Mouse (Mus musculus) hindbrain, embryonic 16.5 days (tissue): Measurements from ENCODE around the gene Gpr156. TPM values are rescaled to one million over a fixed set of nuclear protein-coding genes. Genes with fewer than 3 reads are reported as not detected.
"Not testable (repeated sequence)": the region's sequence is repeated elsewhere in the genome, so short reads cannot be mapped to it uniquely, and the experiment has no call there.

Source experiments
- ATAC-seq: fragments of 200-750 bp; cut with Nextera tagmentation; 2 replicates; pipeline ENCODE4 v1.8.0; 2017; ENCODE audit warnings: moderate TSS enrichment, moderate library complexity
- H3K27ac ChIP-seq: fragments of 300-500 bp; sonication (generic); 2 replicates; pipeline ENCODE4 v1.5.1; 2014; ENCODE audit warnings: low read depth, mild to moderate bottlenecking, control low read depth, low read length, moderate library complexity
- H3K27me3 ChIP-seq: fragments of 300-500 bp; sonication (generic); replicated peaks from 2 replicates; pipeline ENCODE4 v1.6.1; 2014; ENCODE audit warnings: low read length; ENCODE audit not compliant: control insufficient read depth, insufficient read depth
- H3K36me3 ChIP-seq: fragments of 300-500 bp; sonication (generic); 2 replicates; pipeline ENCODE4 v1.6.1; 2014; ENCODE audit warnings: mild to moderate bottlenecking, low read length, moderate library complexity, mixed read lengths; ENCODE audit not compliant: control insufficient read depth, insufficient read depth
- H3K4me1 ChIP-seq: fragments of 300-500 bp; sonication (generic); 2 replicates; pipeline ENCODE4 v1.6.1; 2014; ENCODE audit warnings: low read depth, low read length; ENCODE audit not compliant: control insufficient read depth, insufficient read depth
- H3K4me2 ChIP-seq: fragments of 300-500 bp; sonication (generic); 2 replicates; pipeline ENCODE4 v1.6.1; 2014; ENCODE audit warnings: mild to moderate bottlenecking, low read length, control low read depth, moderate library complexity
- H3K4me3 ChIP-seq: fragments of 300-500 bp; sonication (generic); 2 replicates; pipeline ENCODE4 v1.5.1; 2014; ENCODE audit warnings: mild to moderate bottlenecking, low read length, control low read depth, moderate library complexity
- H3K9ac ChIP-seq: fragments of 300-500 bp; sonication (generic); 2 replicates; pipeline ENCODE4 v1.6.1; 2014; ENCODE audit warnings: low read depth, mild to moderate bottlenecking, control low read depth, low read length, moderate library complexity
- H3K9me3 ChIP-seq: fragments of 300-500 bp; sonication (generic); 2 replicates; pipeline ENCODE4 v1.6.1; 2014; ENCODE audit warnings: mild to moderate bottlenecking, low read length, moderate library complexity; ENCODE audit not compliant: control insufficient read depth
- WGBS: fragments of 180-500 bp; shearing (Covaris S2); extraction: QIAGEN DNeasy Blood & Tissue Kit; methylation state at CpG from one replicate; pipeline ENCODE4 v1.1.7; 2014; 5-methylcytosine and 5-hydroxymethylcytosine counted together
- polyA plus RNA-seq: library from polyadenylated mRNA; unstranded; fragments of >200 nt; fragmentation: Nextera tagmentation; extraction: Ambion mirVana; gene quantifications from 2 replicates; pipeline ENCODE4 v1.2.1, GENCODE M21; 2015

The Gpr156 gene
- polyA plus RNA-seq, 1 experiment from 2014 or later = 3.2 TPM

DNA sequence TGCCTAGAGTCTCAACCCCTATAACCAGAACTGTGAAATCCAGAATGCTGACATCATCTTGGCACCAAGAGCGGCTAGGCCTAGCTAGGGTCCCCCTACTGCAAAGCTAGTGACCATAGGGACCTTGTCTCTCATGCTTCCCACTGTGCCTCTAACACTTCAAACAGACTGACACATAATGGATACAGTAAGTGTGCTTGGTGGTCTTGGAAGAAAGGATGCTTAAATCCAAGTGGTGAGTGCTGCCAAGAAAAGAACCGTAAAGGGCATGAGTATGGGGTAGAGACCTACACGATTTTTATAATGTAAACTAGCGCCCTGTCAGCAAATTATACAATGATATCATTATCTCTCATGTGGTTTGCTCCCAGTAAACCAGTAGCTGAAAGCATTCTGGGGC lies 32.1 kb downstream of the Gpr156 start:
- ATAC-seq = no peak
- Histone ChIP-seq H3K9me3 (no peaks in the 10 kb centered on the region), H3K4me3 (no peak overlapping the region)

GRCm38 (mm10) chr16:37951171-37951570 lies 34.9 kb downstream of the Gpr156 start:
- Histone ChIP-seq H3K4me2 (no peak overlapping the region), H3K4me3 (no peak overlapping the region), H3K27ac (no peak overlapping the region), H3K36me3 (no peaks in the 10 kb centered on the region), H3K4me1 (no peaks in the 10 kb centered on the region; the same call in 1 of the 2 replicates), H3K9ac (no peak overlapping the region), H3K27me3 (no peaks in the 10 kb centered on the region), H3K9me3 (no peaks in the 10 kb centered on the region)
- no peak for ATAC-seq

More for the DNA sequence above, 32.1 kb downstream of the Gpr156 start:
- H3K4me1 ChIP-seq = no peaks in the 10 kb centered on the region
- no peak overlapping the region for H3K9ac ChIP-seq
- H3K27ac ChIP-seq = no peak overlapping the region
- H3K27me3 ChIP-seq = no peaks in the 10 kb centered on the region
- no peak overlapping the region for H3K4me2 ChIP-seq
- H3K36me3 ChIP-seq = no peaks in the 10 kb centered on the region
- WGBS = 90% methylated on average over 4 of the region's 4 CpGs

GRCm38 (mm10) chr16:37953186-37953585 lies 36.9 kb downstream of the Gpr156 start:
- Histone ChIP-seq H3K4me1 (no peaks in the 10 kb centered on the region; the same call in 1 of the 2 replicates), H3K27me3 (no peaks in the 10 kb centered on the region), H3K36me3 (no peaks in the 10 kb centered on the region), H3K9ac (no peak overlapping the region), H3K9me3 (no peaks in the 10 kb centered on the region), H3K27ac (no peak overlapping the region), H3K4me3 (no peak overlapping the region), H3K4me2 (no peak overlapping the region)
- ATAC-seq = no peak
- 74% methylated on average over 4 of the region's 4 CpGs for WGBS

GRCm38 (mm10) chr16:37953991-37954942 lies 38.0 kb downstream of the Gpr156 start:
- peak; percentile 28; the same call in 1 of the 2 replicates for ATAC-seq
- peak overlapping the region; percentile 10; the same call in 1 of the 2 replicates for H3K27ac ChIP-seq

DNA sequence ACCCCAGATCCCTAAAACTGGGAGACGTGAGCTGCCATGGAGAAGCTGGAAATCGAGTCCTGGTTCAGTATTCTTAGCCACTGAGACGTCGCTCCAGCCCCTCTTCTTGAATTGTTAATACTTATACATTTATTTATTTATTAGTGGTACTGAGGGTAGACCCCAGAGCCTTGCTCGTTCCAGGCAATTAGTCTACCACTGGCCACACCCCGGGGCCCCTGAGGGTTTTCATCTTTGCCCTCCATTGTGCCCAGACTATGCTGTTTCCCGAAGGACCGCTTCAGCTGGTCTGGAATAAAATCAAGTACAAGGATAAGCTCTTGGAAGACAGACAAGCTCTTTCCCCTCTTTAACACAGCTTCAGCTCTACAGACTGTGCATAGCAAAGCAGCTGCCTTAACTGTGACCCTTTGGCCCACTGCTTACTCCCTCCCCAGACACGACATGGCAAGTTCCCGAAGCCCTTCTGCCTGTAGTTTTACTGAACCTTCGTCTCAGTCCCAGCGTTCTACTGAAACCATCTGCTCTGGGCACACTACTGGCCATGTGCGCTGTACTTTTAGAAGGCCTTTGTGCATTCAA lies 39.1 kb downstream of the Gpr156 start:
- no peaks in the 10 kb centered on the region; the same call in 1 of the 2 replicates for H3K4me1 ChIP-seq
- no peak overlapping the region for H3K4me2 ChIP-seq
- H3K9me3 ChIP-seq = no peaks in the 10 kb centered on the region
- no peak overlapping the region for H3K4me3 ChIP-seq
- 51% methylated on average over 13 of the region's 13 CpGs for WGBS
- ATAC-seq = peak; percentile 50; the same call in 1 of the 2 replicates
- H3K36me3 ChIP-seq = no peaks in the 10 kb centered on the region
- H3K27me3 ChIP-seq = no peaks in the 10 kb centered on the region
- H3K27ac ChIP-seq = no peak overlapping the region
- H3K9ac ChIP-seq = no peak overlapping the region

More at GRCm38 (mm10) chr16:37953991-37954942, 38.0 kb downstream of the Gpr156 start:
- 74% methylated on average over 12 of the region's 12 CpGs for WGBS
- H3K4me3 ChIP-seq = no peak overlapping the region
- no peaks in the 10 kb centered on the region for H3K27me3 ChIP-seq
- no peaks in the 10 kb centered on the region; the same call in 1 of the 2 replicates for H3K4me1 ChIP-seq
- H3K36me3 ChIP-seq = no peaks in the 10 kb centered on the region
- H3K9me3 ChIP-seq = no peaks in the 10 kb centered on the region
- no peak overlapping the region for H3K9ac ChIP-seq
- H3K4me2 ChIP-seq = no peak overlapping the region

DNA sequence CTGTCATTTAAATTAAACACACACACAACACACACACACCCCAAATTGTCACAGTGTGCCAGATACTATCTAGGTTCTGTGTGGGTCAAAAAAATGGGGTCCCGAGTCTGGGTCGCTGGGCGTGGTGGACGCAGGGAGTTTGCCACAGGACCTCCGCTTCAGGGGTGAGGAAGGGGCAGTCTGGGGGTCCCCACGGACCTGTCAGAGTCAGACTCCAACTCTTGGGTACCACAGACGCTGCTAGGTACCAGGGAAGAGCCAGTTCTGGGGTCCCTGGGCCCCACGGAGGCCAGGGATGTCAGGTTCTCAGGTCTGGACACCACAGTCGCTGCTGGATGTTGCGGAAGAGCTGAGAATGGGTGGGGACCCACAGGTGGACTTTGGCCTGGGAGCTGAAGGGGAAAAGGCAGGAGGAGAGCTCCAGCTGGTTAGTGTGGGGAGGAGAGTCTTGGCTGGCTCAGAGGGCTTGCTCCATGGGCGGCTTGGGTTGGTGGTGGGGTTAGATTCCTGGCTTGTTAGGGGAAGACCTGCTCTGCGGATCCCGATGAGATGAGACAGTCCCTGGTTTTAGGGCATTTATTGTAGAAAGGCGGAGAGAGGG lies 39.9 kb downstream of the Gpr156 start:
- no peaks in the 10 kb centered on the region for H3K27me3 ChIP-seq
- 88% methylated on average over 14 of the region's 14 CpGs for WGBS
- 0 out of 2 replicates have a peak, but pooled peaks have one; percentile 4 for ATAC-seq
- no peaks in the 10 kb centered on the region; the same call in 1 of the 2 replicates for H3K4me1 ChIP-seq
- no peak overlapping the region for H3K4me3 ChIP-seq
- H3K9ac ChIP-seq = no peak overlapping the region
- no peaks in the 10 kb centered on the region for H3K36me3 ChIP-seq
- H3K9me3 ChIP-seq = no peaks in the 10 kb centered on the region
- H3K27ac ChIP-seq = no peak overlapping the region
- no peak overlapping the region for H3K4me2 ChIP-seq

DNA sequence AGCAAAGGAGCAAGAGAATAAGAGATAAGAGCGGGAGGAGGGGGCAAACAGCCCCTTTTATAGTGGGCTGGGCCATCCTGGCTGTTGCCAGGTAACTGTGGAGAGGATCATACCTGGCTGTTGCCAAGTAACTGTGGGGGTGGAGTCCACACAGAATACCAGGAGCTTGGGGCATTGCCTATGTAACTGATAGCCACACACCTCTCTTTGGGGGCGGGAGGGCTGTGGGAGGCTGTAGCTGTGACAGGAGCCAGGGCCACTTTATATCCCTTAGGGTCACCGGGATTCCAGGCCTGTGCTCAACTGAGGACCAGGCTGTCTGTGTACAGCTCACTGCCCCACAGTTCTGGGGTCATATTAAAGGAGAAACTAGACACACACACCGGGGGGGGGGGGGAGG lies 40.5 kb downstream of the Gpr156 start:
- no peaks in the 10 kb centered on the region for H3K36me3 ChIP-seq
- no peak overlapping the region for H3K4me2 ChIP-seq
- H3K9ac ChIP-seq = no peak overlapping the region
- 76% methylated on average over 4 of the region's 4 CpGs for WGBS
- H3K4me1 ChIP-seq = no peaks in the 10 kb centered on the region; the same call in 1 of the 2 replicates
- no peaks in the 10 kb centered on the region for H3K9me3 ChIP-seq
- no peak for ATAC-seq
- H3K27me3 ChIP-seq = no peaks in the 10 kb centered on the region
- no peak overlapping the region for H3K4me3 ChIP-seq
- no peak overlapping the region for H3K27ac ChIP-seq

- not testable (repeated sequence) for ATAC-seq, H3K4me2 ChIP-seq, H3K9me3 ChIP-seq, H3K36me3 ChIP-seq, H3K27ac ChIP-seq, H3K4me3 ChIP-seq, H3K27me3 ChIP-seq, H3K9ac ChIP-seq
- WGBS = 89% methylated on average over 4 of the region's 4 CpGs
- peaks cover 17% of the 10 kb centered on the region for H3K4me1 ChIP-seq
These were observed 46.4 kb downstream of the Gpr156 start for GRCm38 (mm10) chr16:37962696-37963095.
